8 mouse cellular contexts compared by ENCODE assay signal in the genomic region with DNA sequence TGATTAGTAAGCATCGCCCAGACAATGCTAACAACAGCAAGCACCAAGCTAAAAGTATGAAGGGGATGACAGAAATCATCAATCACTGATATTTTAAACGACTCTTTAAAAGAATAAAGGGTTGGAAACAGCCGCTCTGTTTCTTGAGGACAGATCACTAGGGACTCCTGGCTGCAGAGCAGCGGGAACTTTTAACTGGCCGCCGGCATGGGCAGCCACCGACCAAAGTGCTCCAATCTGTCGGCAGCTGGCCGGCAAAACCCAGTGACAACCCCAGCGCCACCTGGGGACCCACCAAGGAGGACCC. TPM values are rescaled to one million over a fixed set of nuclear protein-coding genes. Genes with fewer than 3 reads are reported as not detected.
DNase-seq lines count a peak whose midpoint lies in the region; ATAC-seq and TF ChIP-seq lines count a peak whose summit lies in the region.

No protein-coding gene starts in this region.

- no peak for ATAC-seq in kidney, embryonic 14.5 days (ENCODE audit: low FRiP score, low TSS enrichment)
- no peak for ATAC-seq in hindbrain, embryonic 13.5 days (ENCODE audit: low FRiP score)
- ATAC-seq in midbrain, embryonic 11.5 days (ENCODE audit: low FRiP score), result no peak

- H3K27ac ChIP-seq in kidney, embryonic 14.5 days (ENCODE audit: low read depth, low read length), result no peak overlapping the region
- H3K27ac ChIP-seq in kidney, adult 2 months (ENCODE audit: insufficient read depth, low read depth, low read length), result no peak overlapping the region
- H3K27ac ChIP-seq in hindbrain, embryonic 13.5 days, result no peak overlapping the region
- no peak overlapping the region for H3K27ac ChIP-seq in midbrain, embryonic 11.5 days (ENCODE audit: low read depth, low read length)

- peak overlapping the region; percentile 94 for H3K4me2 ChIP-seq in kidney, embryonic 14.5 days (replicated peaks; ENCODE audit: low read depth, low read length)
- peak overlapping the region; percentile 91 for H3K4me2 ChIP-seq in hindbrain, embryonic 13.5 days
- H3K4me2 ChIP-seq in midbrain, embryonic 11.5 days, result peak overlapping the region; percentile 95

- no peak for TF ChIP-seq CTCF in kidney, adult 2 months (conservative IDR thresholded peaks at IDR 0.05; ENCODE audit: insufficient read depth, insufficient read length, low read depth, low read length)

- DNase-seq in kidney, adult 2 months, result no peak
- peak; percentile 7 for DNase-seq in embryo, embryonic 11.5 days (ENCODE audit: low read depth, low spot score)
- DNase-seq in midbrain, embryonic 11.5 days (ENCODE audit: low spot score, missing footprints), result no peak
- DNase-seq in spleen, postnatal 36 days (ENCODE audit: low spot score in 2 of 2), result no peak
- no peak for DNase-seq in lung, postnatal 4 days
- no peak for DNase-seq in layer of hippocampus, postnatal 10 days (ENCODE audit: low spot score in 2 of 2)

- peak overlapping the region; percentile 55 for H3K4me3 ChIP-seq in kidney, embryonic 14.5 days (ENCODE audit: low read length)
- no peak overlapping the region for H3K4me3 ChIP-seq in kidney, adult 2 months (ENCODE audit: insufficient read depth, low read depth, low read length)
- H3K4me3 ChIP-seq in hindbrain, embryonic 13.5 days, result peak overlapping the region; percentile 59
- H3K4me3 ChIP-seq in midbrain, embryonic 11.5 days (ENCODE audit: low read depth, low read length), result peak overlapping the region; percentile 59

- H3K4me1 ChIP-seq in kidney, embryonic 14.5 days (ENCODE audit: control insufficient read depth, insufficient read depth, low read length), result peaks cover 5% of the 10 kb centered on the region
- no peaks in the 10 kb centered on the region for H3K4me1 ChIP-seq in kidney, adult 2 months (ENCODE audit: control insufficient read depth, insufficient read depth, low read length)
- H3K4me1 ChIP-seq in hindbrain, embryonic 13.5 days (replicated peaks), result peaks cover 33% of the 10 kb centered on the region
- peaks cover 18% of the 10 kb centered on the region for H3K4me1 ChIP-seq in midbrain, embryonic 11.5 days (ENCODE audit: control insufficient read depth, insufficient read depth, low read length)

- peaks cover 68% of the 10 kb centered on the region for H3K27me3 ChIP-seq in kidney, embryonic 14.5 days (ENCODE audit: control insufficient read depth, insufficient read depth, low read length)
- no peaks in the 10 kb centered on the region for H3K27me3 ChIP-seq in kidney, adult 2 months (replicated peaks; ENCODE audit: control insufficient read depth, insufficient read depth, low read length)
- H3K27me3 ChIP-seq in hindbrain, embryonic 13.5 days, result peaks cover 56% of the 10 kb centered on the region
- H3K27me3 ChIP-seq in midbrain, embryonic 11.5 days (ENCODE audit: control insufficient read depth, insufficient read depth, low read length), result peaks cover 37% of the 10 kb centered on the region

- H3K36me3 ChIP-seq in kidney, embryonic 14.5 days (ENCODE audit: control insufficient read depth, insufficient read depth, low read length), result no peaks in the 10 kb centered on the region
- no peaks in the 10 kb centered on the region for H3K36me3 ChIP-seq in kidney, adult 2 months (ENCODE audit: control insufficient read depth, insufficient read depth, low read length)
- no peaks in the 10 kb centered on the region for H3K36me3 ChIP-seq in hindbrain, embryonic 13.5 days
- no peaks in the 10 kb centered on the region for H3K36me3 ChIP-seq in midbrain, embryonic 11.5 days (ENCODE audit: control insufficient read depth, insufficient read depth, low read length)

- peak overlapping the region; percentile 34; the same call in 1 of the 2 replicates for H3K9ac ChIP-seq in kidney, embryonic 14.5 days (ENCODE audit: low read depth, low read length)
- H3K9ac ChIP-seq in hindbrain, embryonic 13.5 days, result peak overlapping the region; percentile 78
- H3K9ac ChIP-seq in midbrain, embryonic 11.5 days (ENCODE audit: low read length), result peak overlapping the region; percentile 72; the same call in 1 of the 2 replicates

- TF ChIP-seq POLR2A in kidney, adult 2 months (IDR thresholded peaks at IDR 0.05; ENCODE audit: low read depth, low read length), result no peak

- WGBS in kidney, embryonic 14.5 days, result 1% methylated on average over 10 of the region's 10 CpGs
- WGBS in kidney, adult 2 months, result 3% methylated on average over 10 of the region's 10 CpGs
- 1% methylated on average over 10 of the region's 10 CpGs for WGBS in hindbrain, embryonic 13.5 days
- 2% methylated on average over 10 of the region's 10 CpGs for WGBS in midbrain, embryonic 11.5 days

- no peaks in the 10 kb centered on the region for H3K9me3 ChIP-seq in kidney, embryonic 14.5 days (ENCODE audit: control insufficient read depth, low read length)
- H3K9me3 ChIP-seq in hindbrain, embryonic 13.5 days, result no peaks in the 10 kb centered on the region
- no peaks in the 10 kb centered on the region for H3K9me3 ChIP-seq in midbrain, embryonic 11.5 days (ENCODE audit: control insufficient read depth, low read length)

RNA-seq across cellular contexts. Expression of a gene that starts 1.0 kb away (rescaled TPM):
- 14.1 and 16.7 TPM in 2 replicates for polyA plus RNA-seq in kidney, embryonic 14.5 days (2014; fragmentation: Nextera tagmentation; extraction: Ambion mirVana)
- 3.4 and 4.9 TPM in 2 replicates for polyA plus RNA-seq in kidney, adult 2 months (2012; rRNA removed)
- 25.9 TPM in 2 replicates for polyA plus RNA-seq in hindbrain, embryonic 13.5 days (2015; fragmentation: Nextera tagmentation; extraction: Ambion mirVana)
- 9.8 and 10.1 TPM in 2 replicates for polyA plus RNA-seq in midbrain, embryonic 11.5 days (2014; fragmentation: Nextera tagmentation; extraction: Ambion mirVana)
- total RNA-seq in layer of hippocampus, postnatal 10 days (2021), result 100 to 1,000 TPM; 112 to 124 TPM
